15 mouse cellular contexts compared by ENCODE assay signal in genomic region chr15:6960753-6961746, GRCm38 (mm10).
DNase-seq lines count a peak whose midpoint lies in the region; ATAC-seq and TF ChIP-seq lines count a peak whose summit lies in the region.
"Had no signal": no experiment of that assay in that cellular context is flagged by ENCODE, and none has a peak within 500 bp of the region (broad histone marks: within the 10 kb centered on the region; RNA-seq: fewer than 3 reads in every experiment).

No protein-coding gene starts in this region.

- no peak for TF ChIP-seq POLR2A in brain, embryonic 14.5 days (IDR thresholded peaks at IDR 0.05; ENCODE audit: borderline replicate concordance, extremely low read depth, insufficient read depth, insufficient read length, poor library complexity, severe bottlenecking)

- no peaks in the 10 kb centered on the region for H3K36me3 ChIP-seq in heart, embryonic 12.5 days
- no peaks in the 10 kb centered on the region for H3K36me3 ChIP-seq in midbrain, embryonic 15.5 days (replicated peaks)
- no peaks in the 10 kb centered on the region for H3K36me3 ChIP-seq in midbrain, embryonic 11.5 days (ENCODE audit: control insufficient read depth, insufficient read depth, low read length)
- H3K36me3 ChIP-seq in forebrain, embryonic 10.5 days (replicated peaks): no peaks in the 10 kb centered on the region
- H3K36me3 ChIP-seq in forebrain, embryonic 11.5 days (ENCODE audit: control insufficient read depth, insufficient read depth, low read length): no peaks in the 10 kb centered on the region
- H3K36me3 ChIP-seq: embryonic facial prominence, embryonic 15.5 days; stomach, embryonic 15.5 days had no signal

- no peak overlapping the region for H3K9ac ChIP-seq in heart, embryonic 12.5 days
- H3K9ac ChIP-seq in midbrain, embryonic 15.5 days: no peak overlapping the region
- no peak overlapping the region for H3K9ac ChIP-seq in midbrain, embryonic 11.5 days (ENCODE audit: low read length)
- no peak overlapping the region for H3K9ac ChIP-seq in forebrain, embryonic 11.5 days (ENCODE audit: low read length)
- H3K9ac ChIP-seq: embryonic facial prominence, embryonic 15.5 days; stomach, embryonic 15.5 days had no signal

- H3K4me1 ChIP-seq in heart, embryonic 12.5 days (replicated peaks): no peaks in the 10 kb centered on the region
- no peaks in the 10 kb centered on the region for H3K4me1 ChIP-seq in midbrain, embryonic 15.5 days
- no peaks in the 10 kb centered on the region for H3K4me1 ChIP-seq in midbrain, embryonic 11.5 days (ENCODE audit: control insufficient read depth, insufficient read depth, low read length)
- H3K4me1 ChIP-seq in forebrain, embryonic 10.5 days: no peaks in the 10 kb centered on the region
- H3K4me1 ChIP-seq in forebrain, embryonic 11.5 days (replicated peaks; ENCODE audit: control insufficient read depth, insufficient read depth, low read length): no peaks in the 10 kb centered on the region
- H3K4me1 ChIP-seq: stomach, embryonic 15.5 days had no signal

- no peak overlapping the region for H3K27ac ChIP-seq in heart, embryonic 12.5 days (ENCODE audit: poor library complexity, severe bottlenecking)
- H3K27ac ChIP-seq in midbrain, embryonic 15.5 days: no peak overlapping the region
- no peak overlapping the region for H3K27ac ChIP-seq in midbrain, embryonic 11.5 days (ENCODE audit: low read depth, low read length)
- H3K27ac ChIP-seq in forebrain, embryonic 10.5 days: no peak overlapping the region
- H3K27ac ChIP-seq in forebrain, embryonic 11.5 days (ENCODE audit: low read depth, low read length): no peak overlapping the region
- H3K27ac ChIP-seq: embryonic facial prominence, embryonic 15.5 days; gastrocnemius, adult 2 months; heart, adult 2 months; stomach, embryonic 15.5 days had no signal

- H3K4me2 ChIP-seq in heart, embryonic 12.5 days: no peak overlapping the region
- no peak overlapping the region for H3K4me2 ChIP-seq in midbrain, embryonic 15.5 days
- H3K4me2 ChIP-seq in midbrain, embryonic 11.5 days: no peak overlapping the region
- no peak overlapping the region for H3K4me2 ChIP-seq in forebrain, embryonic 11.5 days (ENCODE audit: low read depth, low read length, severe bottlenecking)
- H3K4me2 ChIP-seq: embryonic facial prominence, embryonic 15.5 days; stomach, embryonic 15.5 days had no signal

- WGBS in heart, embryonic 12.5 days: 85% methylated on average over 11 of the region's 11 CpGs
- WGBS in midbrain, embryonic 15.5 days: 78% methylated on average over 11 of the region's 11 CpGs
- WGBS in midbrain, embryonic 11.5 days: 81% methylated on average over 11 of the region's 11 CpGs
- 92% methylated on average over 11 of the region's 11 CpGs for WGBS in forebrain, embryonic 10.5 days
- WGBS in forebrain, embryonic 11.5 days: 87% methylated on average over 11 of the region's 11 CpGs

- peak; percentile 75 for DNase-seq in heart, adult 11 months
- DNase-seq in midbrain, embryonic 11.5 days (ENCODE audit: low spot score, missing footprints): no peak
- peak; percentile 15 for DNase-seq in brain, embryonic 14.5 days (ENCODE audit: low read depth)
- DNase-seq in kidney, postnatal 25 days: peak; percentile 53 to 56
- no peak for DNase-seq in forebrain, embryonic 10.5 days (ENCODE audit: extremely low spot score, low spot score)
- DNase-seq in forebrain, embryonic 11.5 days (ENCODE audit: low spot score): no peak
- DNase-seq: gastrocnemius, adult 2 months; heart, adult 2 months; liver; thymus, postnatal 25 days had no signal

- no peak for TF ChIP-seq CTCF in brain, embryonic 14.5 days (IDR thresholded peaks at IDR 0.05; ENCODE audit: borderline replicate concordance, extremely low read depth, insufficient read depth, insufficient read length)

- H3K4me3 ChIP-seq in heart, embryonic 12.5 days: no peak overlapping the region
- H3K4me3 ChIP-seq in midbrain, embryonic 15.5 days: no peak overlapping the region
- H3K4me3 ChIP-seq in midbrain, embryonic 11.5 days (ENCODE audit: low read depth, low read length): no peak overlapping the region
- H3K4me3 ChIP-seq in forebrain, embryonic 10.5 days: no peak overlapping the region
- H3K4me3 ChIP-seq in forebrain, embryonic 11.5 days (ENCODE audit: low read depth, low read length): no peak overlapping the region
- H3K4me3 ChIP-seq: embryonic facial prominence, embryonic 15.5 days; gastrocnemius, adult 2 months; heart, adult 2 months; stomach, embryonic 15.5 days had no signal

- ATAC-seq in heart, embryonic 12.5 days (ENCODE audit: insufficient number of reproducible peaks, low FRiP score): no peak
- ATAC-seq in midbrain, embryonic 15.5 days (replicated peaks): peak; percentile 66; the same call in 1 of the 2 replicates
- ATAC-seq in midbrain, embryonic 11.5 days (ENCODE audit: low FRiP score): no peak
- ATAC-seq in forebrain, embryonic 11.5 days (replicated peaks; ENCODE audit: low FRiP score): no peak
- ATAC-seq: forebrain, embryonic 14.5 days had no signal

- no peaks in the 10 kb centered on the region for H3K27me3 ChIP-seq in heart, embryonic 12.5 days (replicated peaks)
- no peaks in the 10 kb centered on the region for H3K27me3 ChIP-seq in midbrain, embryonic 15.5 days (replicated peaks)
- no peaks in the 10 kb centered on the region for H3K27me3 ChIP-seq in midbrain, embryonic 11.5 days (ENCODE audit: control insufficient read depth, insufficient read depth, low read length)
- H3K27me3 ChIP-seq in forebrain, embryonic 10.5 days (ENCODE audit: poor library complexity, severe bottlenecking): no peaks in the 10 kb centered on the region
- H3K27me3 ChIP-seq in forebrain, embryonic 11.5 days (ENCODE audit: control insufficient read depth, insufficient read depth, low read length): no peaks in the 10 kb centered on the region
- H3K27me3 ChIP-seq: embryonic facial prominence, embryonic 15.5 days; stomach, embryonic 15.5 days had no signal

- H3K9me3 ChIP-seq in heart, embryonic 12.5 days (replicated peaks): no peaks in the 10 kb centered on the region
- no peaks in the 10 kb centered on the region for H3K9me3 ChIP-seq in midbrain, embryonic 15.5 days
- H3K9me3 ChIP-seq in midbrain, embryonic 11.5 days (ENCODE audit: control insufficient read depth, low read length): no peaks in the 10 kb centered on the region
- H3K9me3 ChIP-seq in forebrain, embryonic 10.5 days: no peaks in the 10 kb centered on the region
- no peaks in the 10 kb centered on the region for H3K9me3 ChIP-seq in forebrain, embryonic 11.5 days (ENCODE audit: control insufficient read depth, low read length)
- H3K9me3 ChIP-seq: embryonic facial prominence, embryonic 15.5 days; stomach, embryonic 15.5 days had no signal

Comparison
In these comparisons a context has a peak if more than half of its experiments do, and no peak if none do; other contexts are left out.
1. DNase-seq: peak in heart, adult 11 months (single experiment), brain, embryonic 14.5 days (single experiment) and kidney, postnatal 25 days (2 of 2); none in midbrain, embryonic 11.5 days (single experiment), forebrain, embryonic 10.5 days (single experiment) and forebrain, embryonic 11.5 days (single experiment).